Mouse (Mus musculus) lung, postnatal 0 days (tissue): Measurements from ENCODE around the gene Daglb.

Experiments
- CTCF ChIP-seq: IDR thresholded peaks from 2 replicates; pipeline ENCODE4 v1.5.1; 2016; ENCODE audit warnings: antibody characterized with exemption, mild to moderate bottlenecking
- EP300 ChIP-seq: IDR thresholded peaks from 2 replicates; pipeline ENCODE4 v1.6.1; 2016; ENCODE audit warnings: antibody characterized with exemption, mild to moderate bottlenecking, control low read depth

DNA sequence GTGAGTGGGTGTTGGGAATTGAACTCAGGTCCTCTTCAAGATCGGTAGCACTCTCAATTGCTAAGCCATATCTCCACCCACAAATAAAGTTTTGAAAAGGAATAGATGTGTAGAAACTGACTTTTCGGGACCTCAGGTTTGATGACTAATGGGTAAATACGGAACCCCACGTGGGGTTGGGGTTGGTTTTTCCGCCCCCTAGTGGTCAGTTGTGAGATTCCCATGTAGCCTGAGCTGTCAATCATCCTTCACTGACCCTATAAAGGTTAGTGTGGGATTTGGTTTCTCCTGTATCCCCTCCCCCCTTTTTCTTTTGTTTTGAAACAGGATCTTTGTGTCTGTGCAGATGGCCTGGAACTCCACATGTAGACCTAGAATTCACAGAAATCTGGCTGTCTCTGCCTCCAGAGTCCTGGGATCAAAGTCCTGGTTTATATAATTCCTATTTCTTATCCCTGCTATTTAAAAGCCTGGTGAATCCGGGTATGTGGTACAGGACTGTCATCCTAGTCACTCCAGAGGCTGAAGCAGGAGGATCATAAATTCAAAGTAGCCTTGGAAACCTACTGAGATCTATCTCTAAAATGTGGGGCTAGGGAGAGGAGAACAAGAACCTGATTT is 40.4 kb upstream of the Daglb start:
- TF ChIP-seq CTCF, result peak; percentile 91
- TF ChIP-seq EP300, result no peak
